Mouse (Mus musculus) limb, embryonic 13.5 days (tissue): ENCODE measurements at regions not wholly inside any gene's neighbourhood (a gene's known extent, or its start where the extent isn't known, plus 50 kb on each side); places are given as distances from the start of the nearest gene placed in this dataset.
A peak's percentile ranks its signal among the peaks of the same experiment; 100 is the strongest.

ENCODE experiments used
- ATAC-seq: fragments of 200-750 bp; cut with Nextera tagmentation; 2 replicates; pipeline ENCODE4 v1.8.0; 2017; ENCODE audit warnings: low read depth, moderate number of reproducible peaks, moderate TSS enrichment; ENCODE audit not compliant: low FRiP score
- H3K27ac ChIP-seq: fragments of 300-500 bp; sonication (generic); 2 replicates; pipeline ENCODE4 v1.5.1; 2015; ENCODE audit warnings: inconsistent platforms, mild to moderate bottlenecking, moderate library complexity
- H3K27me3 ChIP-seq: fragments of 300-500 bp; sonication (generic); 2 replicates; pipeline ENCODE4 v1.6.1; 2015; ENCODE audit warnings: mild to moderate bottlenecking, inconsistent platforms
- H3K36me3 ChIP-seq: fragments of 300-500 bp; sonication (generic); 2 replicates; pipeline ENCODE4 v1.6.1; 2015; ENCODE audit warnings: inconsistent platforms, mild to moderate bottlenecking, moderate library complexity
- H3K4me1 ChIP-seq: fragments of 300-500 bp; sonication (generic); 2 replicates; pipeline ENCODE4 v1.6.1; 2015; ENCODE audit warnings: inconsistent platforms
- H3K4me2 ChIP-seq: fragments of 300-500 bp; sonication (generic); replicated peaks from 2 replicates; pipeline ENCODE4 v1.6.1; 2015; ENCODE audit warnings: inconsistent platforms, mild to moderate bottlenecking, moderate library complexity
- H3K4me3 ChIP-seq: fragments of 300-500 bp; sonication (generic); 2 replicates; pipeline ENCODE4 v1.5.1; 2015; ENCODE audit warnings: moderate library complexity, mild to moderate bottlenecking, inconsistent platforms
- H3K9ac ChIP-seq: fragments of 300-500 bp; sonication (generic); 2 replicates; pipeline ENCODE4 v1.6.1; 2015; ENCODE audit warnings: mild to moderate bottlenecking, inconsistent platforms
- H3K9me3 ChIP-seq: fragments of 300-500 bp; sonication (generic); 2 replicates; pipeline ENCODE4 v1.6.1; 2016; ENCODE audit warnings: inconsistent platforms
- WGBS: fragments of 180-500 bp; shearing (Covaris S2); methylation state at CpG from one replicate; pipeline ENCODE4 v1.1.7; 2015; 5-methylcytosine and 5-hydroxymethylcytosine counted together

DNA sequence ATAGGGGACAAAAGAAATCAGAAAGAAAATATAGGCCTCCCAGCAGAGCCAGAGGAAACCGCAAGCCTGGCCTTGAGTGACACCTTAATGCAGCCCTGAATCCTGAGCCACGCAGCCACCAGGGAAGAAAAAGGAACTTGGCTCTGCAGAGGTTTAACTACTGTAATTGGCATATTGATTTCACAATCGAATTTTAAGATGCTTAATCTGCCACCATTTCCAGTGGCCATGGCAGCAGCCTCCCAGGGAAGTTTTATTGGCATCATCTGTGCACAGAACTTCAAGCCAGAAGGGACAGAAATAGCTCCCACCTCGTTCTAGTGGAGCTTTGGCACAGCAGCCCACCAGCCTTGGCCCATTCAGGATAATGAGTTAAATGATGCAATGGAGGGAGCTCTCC is 117.1 kb upstream of the Hs6st1 start:
- Histone ChIP-seq H3K36me3 (no peaks in the 10 kb centered on the region), H3K4me3 (no peak overlapping the region), H3K4me2 (no peak overlapping the region), H3K9me3 (0 out of 2 replicates have a peak, but pooled peaks cover 3% of the 10 kb centered on the region), H3K9ac (no peak overlapping the region), H3K27ac (no peak overlapping the region), H3K4me1 (no peaks in the 10 kb centered on the region), H3K27me3 (no peaks in the 10 kb centered on the region)
- WGBS: 41% methylated on average over 4 of the region's 4 CpGs
- no peak for ATAC-seq

DNA sequence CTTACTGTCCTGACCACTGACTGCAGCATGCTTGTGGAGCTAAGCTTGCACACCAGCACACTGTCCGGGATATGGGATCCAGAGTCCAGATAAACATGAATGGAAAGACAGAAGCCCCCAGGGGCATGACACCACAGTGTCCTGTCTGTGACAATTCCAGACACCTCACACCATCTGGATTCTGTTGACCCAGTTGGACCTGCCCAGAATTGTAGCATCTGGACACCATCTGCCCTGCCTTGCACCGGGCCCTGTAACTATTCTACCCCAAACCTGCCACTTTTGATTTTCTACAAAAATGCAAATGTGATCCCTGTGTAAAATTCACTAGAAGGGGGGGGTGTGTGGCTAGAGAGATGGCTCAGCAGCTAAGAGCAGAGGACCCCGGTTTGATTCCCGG is 114.5 kb upstream of the Hs6st1 start:
- no peak overlapping the region for H3K9ac ChIP-seq
- H3K9me3 ChIP-seq: no peaks in the 10 kb centered on the region
- H3K27ac ChIP-seq: no peak overlapping the region
- 55% methylated on average over 4 of the region's 4 CpGs for WGBS
- H3K4me3 ChIP-seq: no peak overlapping the region
- ATAC-seq: no peak
- no peak overlapping the region for H3K4me2 ChIP-seq
- H3K27me3 ChIP-seq: no peaks in the 10 kb centered on the region
- H3K36me3 ChIP-seq: no peaks in the 10 kb centered on the region
- no peaks in the 10 kb centered on the region for H3K4me1 ChIP-seq

DNA sequence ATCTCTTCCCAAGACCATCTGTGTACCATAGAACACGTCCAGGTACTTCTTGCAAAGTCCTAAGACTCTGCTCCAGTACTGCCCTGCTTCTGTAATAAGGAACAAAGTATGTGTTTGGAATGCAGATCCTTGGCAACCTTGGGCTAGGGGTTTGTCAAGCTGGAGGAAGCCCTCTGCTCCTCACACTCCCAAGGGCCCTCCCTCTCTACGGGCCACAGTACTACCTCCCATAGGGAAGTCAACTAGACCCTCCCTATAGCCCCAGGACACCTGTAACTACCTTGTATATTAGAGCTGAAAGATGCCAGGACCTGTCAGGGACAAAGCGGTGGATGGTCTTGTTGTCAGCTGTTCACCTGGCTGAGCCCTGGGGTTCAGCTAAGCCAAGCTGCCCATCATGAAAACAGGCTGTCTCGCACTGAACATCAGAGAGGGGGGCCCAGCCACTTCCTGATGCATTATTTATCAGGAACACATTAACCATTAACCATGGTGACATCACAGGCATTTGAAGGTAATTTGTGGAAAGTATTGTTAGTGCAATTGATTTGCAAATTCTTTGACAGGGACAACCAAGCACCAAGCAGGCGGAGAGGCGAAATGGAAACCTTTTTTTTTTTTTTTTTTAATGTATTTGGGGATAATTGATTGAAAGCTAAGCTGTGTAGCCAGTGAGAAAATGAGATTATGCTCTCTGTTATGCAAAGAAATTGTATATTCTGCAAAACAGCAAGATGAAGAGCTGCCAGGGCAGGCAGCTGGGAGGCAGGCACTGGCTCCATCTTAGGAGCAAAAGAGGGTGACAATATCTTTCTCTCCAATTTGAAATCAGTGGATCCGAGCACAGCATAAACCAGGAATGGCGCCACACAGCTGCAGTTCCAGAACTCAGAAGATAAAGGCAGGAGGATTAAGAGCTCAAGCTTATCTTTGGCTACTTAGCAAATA is 110.5 kb upstream of the Hs6st1 start:
- WGBS: 78% methylated on average over 8 of the region's 8 CpGs
- H3K4me1 ChIP-seq: no peaks in the 10 kb centered on the region
- H3K9me3 ChIP-seq: no peaks in the 10 kb centered on the region
- ATAC-seq: no peak
- no peak overlapping the region for H3K27ac ChIP-seq
- no peak overlapping the region for H3K4me2 ChIP-seq
- no peak overlapping the region for H3K4me3 ChIP-seq
- H3K27me3 ChIP-seq: no peaks in the 10 kb centered on the region
- no peaks in the 10 kb centered on the region for H3K36me3 ChIP-seq
- no peak overlapping the region for H3K9ac ChIP-seq

DNA sequence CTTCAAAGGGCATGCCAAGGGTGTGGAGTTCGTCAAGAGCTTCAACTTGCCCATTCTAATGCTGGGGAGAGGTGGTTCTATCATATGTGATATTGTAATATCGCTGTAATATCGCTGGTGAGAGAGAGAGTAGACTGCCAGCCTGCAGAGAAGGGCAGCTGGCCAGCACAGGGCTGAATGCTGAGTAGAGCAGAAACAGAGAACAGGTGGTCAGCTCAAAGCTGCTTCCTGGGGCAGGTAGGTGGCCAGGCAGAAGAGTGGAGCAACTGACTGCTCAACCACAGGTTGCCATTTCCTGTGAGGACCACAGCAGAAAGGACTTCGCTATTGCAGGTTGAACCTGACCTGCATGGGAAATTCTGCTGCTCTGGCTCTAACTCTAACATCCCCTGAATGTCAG is 108.5 kb upstream of the Hs6st1 start:
- Histone ChIP-seq H3K27me3 (no peaks in the 10 kb centered on the region), H3K4me1 (no peaks in the 10 kb centered on the region), H3K9me3 (no peaks in the 10 kb centered on the region), H3K4me2 (no peak overlapping the region), H3K36me3 (no peaks in the 10 kb centered on the region), H3K27ac (no peak overlapping the region), H3K4me3 (no peak overlapping the region), H3K9ac (no peak overlapping the region)
- ATAC-seq: no peak
- 88% methylated on average over 4 of the region's 4 CpGs for WGBS

DNA sequence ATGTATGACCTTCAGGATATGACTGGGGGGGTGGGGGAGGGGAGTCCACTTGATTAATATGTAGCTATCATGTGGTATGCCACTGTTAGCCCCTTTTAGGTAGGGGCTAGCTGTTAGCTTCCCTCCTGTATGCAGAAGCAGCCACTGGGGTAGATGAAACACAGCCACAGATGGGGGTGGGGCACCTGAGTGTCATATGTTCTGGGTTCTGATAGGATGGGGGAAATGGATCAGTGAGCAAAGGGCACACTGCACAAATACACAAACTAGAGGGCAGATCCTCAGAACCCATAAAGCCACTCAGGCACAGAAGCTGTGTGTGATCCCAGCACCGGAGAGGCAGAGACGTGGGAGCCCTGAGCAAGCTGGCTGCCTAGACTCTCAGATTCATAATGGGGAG is 107.4 kb upstream of the Hs6st1 start:
- Histone ChIP-seq H3K9ac (no peak overlapping the region), H3K4me3 (no peak overlapping the region), H3K27me3 (no peaks in the 10 kb centered on the region), H3K9me3 (peaks cover 6% of the 10 kb centered on the region; the same call in 1 of the 2 replicates), H3K4me2 (no peak overlapping the region), H3K4me1 (no peaks in the 10 kb centered on the region), H3K27ac (no peak overlapping the region), H3K36me3 (no peaks in the 10 kb centered on the region)
- no peak for ATAC-seq
- WGBS: 92% methylated on average over 2 of the region's 2 CpGs

DNA sequence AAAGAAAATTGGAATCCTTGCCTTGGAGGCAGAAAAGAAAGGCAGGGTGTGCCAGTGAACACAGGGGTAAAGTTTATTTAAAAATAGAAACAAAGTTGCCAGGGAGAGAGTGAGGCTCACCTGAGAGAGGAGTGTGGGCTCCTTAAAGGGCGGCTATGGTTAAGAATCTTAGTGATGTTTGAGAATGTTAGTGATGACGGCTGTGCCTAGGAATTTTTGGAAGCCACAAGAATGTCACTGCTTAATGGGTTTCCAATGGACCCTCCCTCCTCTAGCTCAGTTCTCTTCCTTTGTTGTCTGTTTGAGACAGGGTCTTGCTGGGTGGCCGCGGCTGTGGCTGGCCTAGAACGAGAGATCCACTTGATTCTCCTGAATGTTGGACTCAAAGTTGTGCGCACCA is 106.3 kb upstream of the Hs6st1 start:
- no peak overlapping the region for H3K4me2 ChIP-seq
- ATAC-seq: no peak
- H3K4me1 ChIP-seq: no peaks in the 10 kb centered on the region
- no peak overlapping the region for H3K27ac ChIP-seq
- H3K9me3 ChIP-seq: peaks cover 6% of the 10 kb centered on the region; the same call in 1 of the 2 replicates
- 75% methylated on average over 6 of the region's 6 CpGs for WGBS
- no peak overlapping the region for H3K4me3 ChIP-seq
- no peaks in the 10 kb centered on the region for H3K27me3 ChIP-seq
- H3K36me3 ChIP-seq: no peaks in the 10 kb centered on the region
- H3K9ac ChIP-seq: no peak overlapping the region

DNA sequence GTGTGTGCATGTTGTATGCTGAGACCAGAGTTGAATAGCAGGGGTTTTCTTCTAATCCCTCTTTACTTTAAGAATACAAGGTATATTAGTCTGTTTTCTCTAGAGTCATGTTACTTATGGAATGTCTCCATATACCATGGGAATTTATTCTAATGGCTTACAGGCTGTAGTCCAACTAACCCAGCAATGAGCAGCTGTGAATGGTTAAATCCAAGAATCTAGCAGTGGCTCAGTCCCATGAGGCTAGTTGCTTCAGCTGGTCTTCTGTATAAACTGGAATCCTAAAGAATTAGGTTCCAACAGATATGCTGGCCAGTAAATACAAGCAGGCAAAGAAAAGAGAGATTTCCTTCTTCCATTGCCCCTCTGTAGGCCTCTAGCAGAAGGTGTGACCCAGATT is 99.7 kb upstream of the Hs6st1 start:
- no peak overlapping the region for H3K4me2 ChIP-seq
- no peaks in the 10 kb centered on the region for H3K36me3 ChIP-seq
- peak; percentile 77 for ATAC-seq
- no peak overlapping the region for H3K9ac ChIP-seq
- peaks cover 11% of the 10 kb centered on the region; the same call in 1 of the 2 replicates for H3K9me3 ChIP-seq
- H3K27ac ChIP-seq: peak overlapping the region; percentile 48
- peaks cover 36% of the 10 kb centered on the region for H3K4me1 ChIP-seq
- H3K4me3 ChIP-seq: no peak overlapping the region
- no peaks in the 10 kb centered on the region for H3K27me3 ChIP-seq

DNA sequence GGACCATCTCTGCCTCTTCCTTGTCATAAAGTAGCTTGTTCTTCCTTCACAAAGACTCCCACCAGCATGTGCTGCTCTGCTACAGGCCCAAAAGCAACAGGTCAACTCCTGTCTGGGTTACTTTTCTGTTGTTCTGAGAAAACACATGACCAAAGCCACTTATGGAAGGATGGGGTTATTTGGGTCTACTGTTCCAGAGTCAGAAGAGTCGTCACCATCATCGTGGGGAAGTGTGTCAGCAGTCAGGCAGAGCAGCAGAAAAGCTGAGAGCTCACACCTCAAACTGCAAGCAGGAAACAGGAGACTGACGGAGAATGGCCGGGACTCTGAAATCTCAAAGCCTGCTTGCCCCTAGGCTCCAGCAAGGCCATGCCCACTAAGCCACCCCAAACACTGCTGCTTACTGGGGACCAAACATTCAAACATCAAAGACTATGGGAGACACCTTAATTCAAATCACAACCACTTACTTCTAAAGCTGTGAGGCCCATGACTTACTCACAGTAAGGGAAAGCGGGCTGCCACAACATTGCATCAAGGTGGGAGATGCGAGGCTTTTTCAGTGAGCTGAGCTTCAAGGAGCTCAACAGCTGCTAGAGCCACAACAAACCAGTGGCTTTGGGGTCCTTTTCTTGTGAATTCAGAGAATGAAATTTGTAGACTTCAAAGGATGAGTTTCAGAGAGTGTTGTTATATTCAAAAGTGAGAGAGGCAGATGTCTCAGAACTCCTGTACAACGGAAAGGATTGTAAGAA is 96.6 kb upstream of the Hs6st1 start:
- H3K9me3 ChIP-seq: peaks cover 4% of the 10 kb centered on the region; the same call in 1 of the 2 replicates
- H3K27me3 ChIP-seq: no peaks in the 10 kb centered on the region
- no peaks in the 10 kb centered on the region for H3K36me3 ChIP-seq
- no peak overlapping the region for H3K4me2 ChIP-seq
- peaks cover 49% of the 10 kb centered on the region for H3K4me1 ChIP-seq
- no peak overlapping the region for H3K27ac ChIP-seq
- ATAC-seq: no peak
- WGBS: 51% methylated on average over 7 of the region's 7 CpGs
- H3K9ac ChIP-seq: no peak overlapping the region; the same call in 1 of the 2 replicates
- no peak overlapping the region for H3K4me3 ChIP-seq

DNA sequence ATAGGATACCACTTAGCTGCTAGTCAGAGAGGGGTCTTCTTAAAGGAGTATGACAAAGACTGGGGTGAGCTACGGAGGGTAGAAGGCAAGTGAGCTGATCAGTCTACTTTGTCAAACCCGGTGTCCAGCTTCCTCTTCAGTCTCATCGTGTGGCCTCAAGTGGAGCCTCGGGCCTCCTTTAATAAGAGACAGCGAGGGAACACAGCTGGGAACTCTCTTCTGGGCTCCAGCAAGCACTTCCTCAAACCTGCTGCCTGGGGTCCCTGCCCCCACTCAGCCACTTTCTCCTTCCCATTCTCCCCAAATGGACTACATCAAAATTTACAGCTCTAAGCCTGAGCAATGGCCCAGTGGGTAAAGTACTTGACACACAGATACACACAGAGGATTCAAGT is 96.0 kb upstream of the Hs6st1 start:
- Histone ChIP-seq H3K27ac (no peak overlapping the region), H3K27me3 (no peaks in the 10 kb centered on the region), H3K4me1 (peaks cover 49% of the 10 kb centered on the region), H3K4me3 (no peak overlapping the region), H3K36me3 (no peaks in the 10 kb centered on the region), H3K9ac (no peak overlapping the region; the same call in 1 of the 2 replicates), H3K9me3 (peaks cover 4% of the 10 kb centered on the region; the same call in 1 of the 2 replicates), H3K4me2 (no peak overlapping the region)
- no peak for ATAC-seq
- 43% methylated on average over 5 of the region's 5 CpGs for WGBS

DNA sequence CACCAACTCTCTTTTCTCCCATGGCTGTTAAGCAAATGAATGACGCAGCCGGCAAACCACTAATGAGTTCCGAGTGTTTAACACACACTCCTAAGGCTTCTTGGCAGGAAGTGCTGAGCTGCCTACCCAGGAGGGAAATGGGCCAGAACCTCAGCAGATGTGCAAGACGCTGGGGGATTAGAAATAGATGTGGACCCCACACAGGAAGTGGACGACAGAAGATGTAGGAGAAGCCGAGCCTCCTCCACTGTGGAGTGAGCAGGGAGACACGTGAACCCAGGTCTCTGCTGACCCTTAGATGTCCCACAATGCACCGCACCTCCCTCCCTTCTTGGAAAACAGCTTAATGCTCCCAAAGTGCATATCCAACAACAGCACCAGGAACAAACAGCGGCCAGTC is 94.8 kb upstream of the Hs6st1 start:
- WGBS: 17% methylated on average over 9 of the region's 9 CpGs
- Histone ChIP-seq H3K4me1 (peaks cover 52% of the 10 kb centered on the region), H3K4me3 (no peak overlapping the region), H3K9ac (no peak overlapping the region), H3K4me2 (no peak overlapping the region), H3K9me3 (no peaks in the 10 kb centered on the region), H3K27me3 (no peaks in the 10 kb centered on the region), H3K27ac (peak overlapping the region; percentile 22), H3K36me3 (no peaks in the 10 kb centered on the region)
- ATAC-seq: peak; percentile 35

DNA sequence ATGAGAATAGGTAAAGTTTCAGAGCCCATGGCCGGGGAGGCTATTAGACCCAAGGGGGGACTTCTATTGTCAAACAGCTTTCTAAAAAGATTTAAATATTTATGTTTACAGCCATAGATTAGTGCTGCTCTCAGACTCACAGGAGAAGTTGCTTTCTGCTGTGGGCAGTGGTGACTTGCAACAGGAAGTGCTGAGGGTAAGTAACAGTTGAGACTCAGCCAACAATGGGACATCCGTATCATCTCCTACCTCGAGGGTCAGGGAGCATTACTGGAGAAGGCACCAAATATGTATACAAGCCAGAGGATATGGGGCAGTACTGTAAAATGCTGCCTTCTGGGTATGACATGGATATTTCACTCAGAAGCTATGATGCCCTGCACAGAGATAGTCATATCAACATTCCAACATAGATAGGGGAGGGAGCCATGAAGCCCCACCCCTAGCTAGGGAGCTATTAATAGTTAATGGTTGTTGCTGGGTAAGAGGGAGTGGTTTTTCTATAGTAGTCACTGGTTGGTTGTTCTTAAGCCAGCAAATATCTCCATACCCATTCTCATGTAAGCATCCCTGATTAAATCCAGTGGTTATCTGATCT is 92.5 kb upstream of the Hs6st1 start:
- WGBS: 85% methylated on average over 3 of the region's 3 CpGs

DNA sequence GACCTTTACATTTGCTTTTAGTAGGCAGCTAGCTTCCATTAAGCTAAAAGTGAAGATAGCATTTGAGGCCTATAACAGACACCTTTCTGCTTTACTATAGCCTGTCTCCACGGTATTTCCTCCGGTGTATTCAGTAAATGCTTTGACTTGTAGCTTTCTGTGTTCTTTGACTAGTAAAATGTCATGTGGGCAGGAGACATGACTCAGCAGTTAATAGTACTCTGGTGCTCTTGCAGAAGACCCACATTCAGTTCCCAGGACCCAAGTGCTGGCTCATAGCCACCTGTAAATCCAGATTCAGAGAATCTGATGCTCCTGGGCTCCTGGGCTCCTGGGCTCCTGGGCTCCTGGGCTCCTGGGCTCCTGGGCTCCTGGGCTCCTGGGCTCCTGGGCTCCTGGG is 91.7 kb upstream of the Hs6st1 start:
- 67% methylated on average over 2 of the region's 2 CpGs for WGBS
- Histone ChIP-seq H3K4me2 (no peak overlapping the region), H3K4me3 (no peak overlapping the region)

More for the DNA sequence above, 92.5 kb upstream of the Hs6st1 start:
- H3K4me3 ChIP-seq: no peak overlapping the region
- no peak overlapping the region for H3K9ac ChIP-seq
- no peak for ATAC-seq
- H3K9me3 ChIP-seq: no peaks in the 10 kb centered on the region
- no peaks in the 10 kb centered on the region for H3K36me3 ChIP-seq
- H3K27ac ChIP-seq: no peak overlapping the region
- H3K4me1 ChIP-seq: peaks cover 40% of the 10 kb centered on the region
- H3K27me3 ChIP-seq: no peaks in the 10 kb centered on the region
- H3K4me2 ChIP-seq: no peak overlapping the region

More for the DNA sequence above, 91.7 kb upstream of the Hs6st1 start:
- no peak overlapping the region for H3K9ac ChIP-seq
- H3K27me3 ChIP-seq: no peaks in the 10 kb centered on the region
- ATAC-seq: no peak
- H3K9me3 ChIP-seq: no peaks in the 10 kb centered on the region
- peaks cover 38% of the 10 kb centered on the region for H3K4me1 ChIP-seq
- H3K27ac ChIP-seq: no peak overlapping the region
- no peaks in the 10 kb centered on the region for H3K36me3 ChIP-seq
